Mouse (Mus musculus) mouse trophoblast stem cell (cell line): Measurements from ENCODE around the gene Lyz1.
"Not testable (repeated sequence)": the region's sequence is repeated elsewhere in the genome, so short reads cannot be mapped to it uniquely, and the experiment has no call there.

Experiments
- in situ Hi-C, 2 experiments: fragments of 300-500 bp; cut with MseI, MboI; formaldehyde crosslinking; loops; 2 replicates in 1 of 2; 3 replicates in 1 of 2; pipeline ENCODE4 v1.15.1; 2025

Gene Lyz1

GRCm38 (mm10) chr10:117292671-117293070, at the start of gene Lyz1:
Gene Lyz1, minus strand, starts transcription at chr10:117292868.
- in situ Hi-C loops, result no loop called here

- in situ Hi-C loops, result no loop called here
These were observed 49.7 kb upstream of the Lyz1 start for GRCm38 (mm10) chr10:117342406-117342805.

- in situ Hi-C loops, result no loop called here
These were observed 48.4 kb upstream of the Lyz1 start for GRCm38 (mm10) chr10:117341029-117341428.

GRCm38 (mm10) chr10:117339241-117339640, 46.6 kb upstream of the Lyz1 start:
- in situ Hi-C loops, result no loop called here

- in situ Hi-C loops, result no loop called here
These were observed 45.3 kb upstream of the Lyz1 start for GRCm38 (mm10) chr10:117337946-117338345.

GRCm38 (mm10) chr10:117335649-117336048, 43.0 kb upstream of the Lyz1 start:
- in situ Hi-C loops, result no loop called here

- in situ Hi-C loops, result no loop called here
These were observed 37.9 kb upstream of the Lyz1 start for GRCm38 (mm10) chr10:117330521-117330920.

- in situ Hi-C loops, result loop anchor here in 1 of 2 experiments (10.0 kb wide), 1 partner anchor 89 kb away; the partner anchor contains the start of gene 9530003J23Rik
These were observed 31.1 kb upstream of the Lyz1 start for GRCm38 (mm10) chr10:117323782-117324181.

- in situ Hi-C loops, result loop anchor here in 1 of 2 experiments (10.0 kb wide), 1 partner anchor 88 kb away; the partner anchor contains the start of gene 9530003J23Rik
These were observed 30.0 kb upstream of the Lyz1 start for GRCm38 (mm10) chr10:117322630-117323029.

GRCm38 (mm10) chr10:117320571-117320981, 27.9 kb upstream of the Lyz1 start:
- in situ Hi-C loops, result loop anchor here in 1 of 2 experiments (10.0 kb wide), 1 partner anchor 86 kb away; the partner anchor contains the start of gene 9530003J23Rik

- in situ Hi-C loops, result no loop called here
These were observed 23.7 kb upstream of the Lyz1 start for GRCm38 (mm10) chr10:117316391-117316790.

- in situ Hi-C loops, result no loop called here
These were observed 20.5 kb upstream of the Lyz1 start for GRCm38 (mm10) chr10:117313133-117313532.

GRCm38 (mm10) chr10:117312168-117312567, 19.5 kb upstream of the Lyz1 start:
- in situ Hi-C loops, result no loop called here

GRCm38 (mm10) chr10:117304371-117304770, 11.7 kb upstream of the Lyz1 start:
- in situ Hi-C loops, result no loop called here

- in situ Hi-C loops, result no loop called here
These were observed 9.0 kb upstream of the Lyz1 start for GRCm38 (mm10) chr10:117301688-117302087.

- in situ Hi-C loops, result no loop called here
These were observed 7.3 kb upstream of the Lyz1 start for GRCm38 (mm10) chr10:117299901-117300520.

GRCm38 (mm10) chr10:117299106-117299505, 6.4 kb upstream of the Lyz1 start:
- in situ Hi-C loops, result no loop called here

GRCm38 (mm10) chr10:117298336-117298735, 5.7 kb upstream of the Lyz1 start:
- in situ Hi-C loops, result no loop called here

GRCm38 (mm10) chr10:117290936-117291335, 1.7 kb downstream of the Lyz1 start:
- in situ Hi-C loops, result not testable (repeated sequence)

- in situ Hi-C loops, result no loop called here
These were observed 2.4 kb downstream of the Lyz1 start for GRCm38 (mm10) chr10:117290046-117290870.

GRCm38 (mm10) chr10:117289034-117289505, 3.6 kb downstream of the Lyz1 start:
- in situ Hi-C loops, result not testable (repeated sequence)

- in situ Hi-C loops, result no loop called here
These were observed 4.3 kb downstream of the Lyz1 start for GRCm38 (mm10) chr10:117288197-117289033.
